Comparison of ENCODE assay signal across 8 mouse cellular contexts in genomic region chr11:77981609-77982440, GRCm38 (mm10). TPM values are rescaled to one million over a fixed set of nuclear protein-coding genes. Genes with fewer than 3 reads are reported as not detected.
DNase-seq lines count a peak whose midpoint lies in the region; ATAC-seq and TF ChIP-seq lines count a peak whose summit lies in the region.

No protein-coding gene starts in this region.

- H3K36me3 ChIP-seq in hindbrain, embryonic 12.5 days, result peaks cover 8% of the 10 kb centered on the region; the same call in 1 of the 2 replicates

- ATAC-seq in Patski, result peak; percentile 63
- peak; percentile 88 for ATAC-seq in hindbrain, embryonic 12.5 days (ENCODE audit: low FRiP score)

- no peak for TF ChIP-seq CTCF in Patski (IDR thresholded peaks at IDR 0.05)

- peak overlapping the region; percentile 100 for H3K4me3 ChIP-seq in hindbrain, embryonic 12.5 days

- peak overlapping the region; percentile 95 for H3K27ac ChIP-seq in hindbrain, embryonic 12.5 days

- CTCF ChIA-PET in Patski (lab: Charles Lee), result no interaction called here

- POLR2A ChIA-PET in Patski (lab: Charles Lee), result interaction anchor here (0.6 to 1.2 kb wide), 7 partner anchors 8 to 1584 kb away, joined by 3 to 5 read pairs (median 4); no protein-coding TSS in a partner anchor

- no peak overlapping the region for H3K9ac ChIP-seq in hindbrain, embryonic 12.5 days

- H3K4me2 ChIP-seq in hindbrain, embryonic 12.5 days (replicated peaks), result peak overlapping the region; percentile 49

- H3K4me1 ChIP-seq in hindbrain, embryonic 12.5 days, result peaks cover 23% of the 10 kb centered on the region

- H3K9me3 ChIP-seq in hindbrain, embryonic 12.5 days (replicated peaks), result no peaks in the 10 kb centered on the region

- peak; percentile 98 for DNase-seq in Patski (ENCODE audit: low read depth, low spot score)
- peak; percentile 94 to 95 for DNase-seq in cerebellum, postnatal 10 days
- peak; percentile 93 to 96 for DNase-seq in frontal cortex, postnatal 10 days (ENCODE audit: low spot score in 2 of 2)
- peak; percentile 93 to 99 for DNase-seq in layer of hippocampus, postnatal 14 days (ENCODE audit: low spot score in 2 of 2)
- peak; percentile 93 for DNase-seq in lung, postnatal 14 days
- peak; percentile 99 for DNase-seq in retina, adult 2 months (ENCODE audit: low read depth, low spot score)
- DNase-seq in thymus, postnatal 36 days, result peak; percentile 85 to 95

- in situ Hi-C loops in Patski (cut with MboI; ENCODE audit: low pct_unique_long_range_greater_than_20kb), result no loop called here

- 0% methylated on average over 29 of the region's 29 CpGs for WGBS in hindbrain, embryonic 12.5 days

- H3K27me3 ChIP-seq in Patski, result peaks cover 20% of the 10 kb centered on the region
- H3K27me3 ChIP-seq in hindbrain, embryonic 12.5 days, result peaks cover 16% of the 10 kb centered on the region

RNA-seq across cellular contexts. Expression of gene Phf12, which starts 0.7 kb away (rescaled TPM):
- 60.8 TPM for polyA plus RNA-seq in Patski (2021)
- 30.6 and 30.7 TPM in 2 replicates for polyA plus RNA-seq in hindbrain, embryonic 12.5 days (2016; fragmentation: Nextera tagmentation; extraction: Ambion mirVana)
- 10 to 100 TPM; 43.9 to 52.6 TPM for total RNA-seq in layer of hippocampus, postnatal 14 days (2021)

RNA-seq across cellular contexts. Expression of gene Dhrs13, which starts 50.3 kb away (rescaled TPM):
- polyA plus RNA-seq in Patski (2021), result 17.9 TPM
- 24.2 and 24.8 TPM in 2 replicates for polyA plus RNA-seq in hindbrain, embryonic 12.5 days (2016; fragmentation: Nextera tagmentation; extraction: Ambion mirVana)
- 10 to 100 TPM; 11.2 to 11.3 TPM for total RNA-seq in layer of hippocampus, postnatal 14 days (2021)

RNA-seq across cellular contexts. Expression of gene Sez6, which starts 51.2 kb away (rescaled TPM):
- not detected for polyA plus RNA-seq in Patski (2021)
- polyA plus RNA-seq in hindbrain, embryonic 12.5 days (2016; fragmentation: Nextera tagmentation; extraction: Ambion mirVana), result 47.3 and 48.7 TPM in 2 replicates
- 100 to 1,000 TPM; 162 to 163 TPM for total RNA-seq in layer of hippocampus, postnatal 14 days (2021)

RNA-seq across cellular contexts. Expression of gene Flot2, which starts 55.9 kb away (rescaled TPM):
- 143 TPM for polyA plus RNA-seq in Patski (2021)
- polyA plus RNA-seq in hindbrain, embryonic 12.5 days (2016; fragmentation: Nextera tagmentation; extraction: Ambion mirVana), result 65.2 and 73.2 TPM in 2 replicates
- total RNA-seq in layer of hippocampus, postnatal 14 days (2021), result 100 to 1,000 TPM; 109 to 122 TPM

Comparison
In these comparisons a context has a peak if more than half of its experiments do, and no peak if none do; other contexts are left out.
1. Peak in every context shown above with its lines: DNase-seq, ATAC-seq, H3K4me3 ChIP-seq and H3K27ac ChIP-seq.
2. RNA of gene Sez6, which starts 51.2 kb away (polyA plus RNA-seq): 47.3 to 48.7 TPM in hindbrain, embryonic 12.5 days; not detected in Patski (single experiment); every median in the first group is over 10 times any median in the second.